Mouse (Mus musculus) heart, postnatal 0 days (tissue): ENCODE measurements at regions not wholly inside any gene's neighbourhood (a gene's known extent, or its start where the extent isn't known, plus 50 kb on each side); places are given as distances from the start of the nearest gene placed in this dataset.

Experiments
- ATAC-seq: fragments of 200-750 bp; cut with Nextera tagmentation; 2 replicates; pipeline ENCODE4 v1.8.0; 2017; ENCODE audit warnings: low read depth, moderate number of reproducible peaks, moderate library complexity; ENCODE audit not compliant: insufficient read depth
- DNase-seq: peaks from one replicate; pipeline ENCODE4 v3.0.0-alpha.2; 2016; ENCODE audit warnings: low spot score
- H3K27ac ChIP-seq: fragments of 300-500 bp; sonication (generic); 2 replicates; pipeline ENCODE4 v1.5.1; 2014; ENCODE audit warnings: low read depth, mild to moderate bottlenecking
- H3K27me3 ChIP-seq: fragments of 300-500 bp; sonication (generic); 2 replicates; pipeline ENCODE4 v1.6.1; 2014; ENCODE audit warnings: low read length, mixed read lengths; ENCODE audit not compliant: control insufficient read depth, insufficient read depth
- H3K36me3 ChIP-seq: fragments of 300-500 bp; sonication (generic); replicated peaks from 2 replicates; pipeline ENCODE4 v1.6.1; 2014; ENCODE audit warnings: low read length, mixed read lengths; ENCODE audit not compliant: control insufficient read depth, insufficient read depth
- H3K4me1 ChIP-seq: fragments of 300-500 bp; sonication (generic); 2 replicates; pipeline ENCODE4 v1.6.1; 2014; ENCODE audit warnings: antibody characterized with exemption; ENCODE audit not compliant: control insufficient read depth, insufficient read depth
- H3K4me2 ChIP-seq: fragments of 300-500 bp; sonication (generic); 2 replicates; pipeline ENCODE4 v1.6.1; 2014; ENCODE audit warnings: low read depth, mild to moderate bottlenecking, low read length, moderate library complexity
- H3K4me3 ChIP-seq: fragments of 300-500 bp; sonication (generic); 2 replicates; pipeline ENCODE4 v1.5.1; 2014; ENCODE audit warnings: low read depth, low read length
- H3K9ac ChIP-seq: fragments of 300-500 bp; sonication (generic); replicated peaks from 2 replicates; pipeline ENCODE4 v1.6.1; 2014; ENCODE audit warnings: low read depth, low read length, mixed read lengths
- H3K9me3 ChIP-seq: fragments of 300-500 bp; sonication (generic); replicated peaks from 2 replicates; pipeline ENCODE4 v1.6.1; 2016; ENCODE audit warnings: low read length; ENCODE audit not compliant: control insufficient read depth
- CTCF ChIP-seq: IDR thresholded peaks from 2 replicates; pipeline ENCODE4 v1.5.1; 2016; ENCODE audit warnings: antibody characterized with exemption, control low read depth, low read depth
- EP300 ChIP-seq: IDR thresholded peaks from 2 replicates; pipeline ENCODE4 v1.6.1; 2016; ENCODE audit warnings: antibody characterized with exemption, low read depth
- WGBS: fragments of 180-500 bp; shearing (Covaris S2); extraction: QIAGEN DNeasy Blood & Tissue Kit; methylation state at CpG from one replicate; pipeline ENCODE4 v1.1.7; 2014; 5-methylcytosine and 5-hydroxymethylcytosine counted together

DNA sequence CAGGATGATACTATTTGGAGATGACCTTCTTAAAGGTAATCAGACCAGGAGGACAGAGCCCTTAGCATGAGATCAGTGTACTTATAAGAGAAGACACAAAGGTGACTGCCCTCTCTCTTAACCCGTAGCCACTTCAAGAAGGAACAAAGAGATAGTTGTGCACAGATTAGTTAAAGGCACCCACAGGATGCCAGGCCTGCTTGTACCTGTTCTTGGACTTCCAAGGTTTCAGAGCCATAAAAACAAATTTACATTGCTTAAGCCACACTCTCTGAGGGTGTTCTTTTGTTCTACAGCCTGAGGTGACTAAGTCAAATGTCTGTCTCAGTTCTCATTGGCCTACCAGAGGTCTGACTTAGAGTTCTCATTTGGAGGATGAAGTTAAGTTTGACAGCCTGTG, 90.1 kb downstream of the Rchy1 start:
- no peak overlapping the region for H3K27ac ChIP-seq
- ATAC-seq = no peak
- no peak overlapping the region for H3K4me2 ChIP-seq
- 68% methylated on average over 1 of the region's 1 CpGs for WGBS
- H3K9me3 ChIP-seq = no peaks in the 10 kb centered on the region
- TF ChIP-seq EP300 (no peak), CTCF (no peak)
- DNase-seq = no peak
- H3K9ac ChIP-seq = no peak overlapping the region
- H3K27me3 ChIP-seq = no peaks in the 10 kb centered on the region
- H3K36me3 ChIP-seq = no peaks in the 10 kb centered on the region
- no peaks in the 10 kb centered on the region for H3K4me1 ChIP-seq
- no peak overlapping the region for H3K4me3 ChIP-seq

- no peaks in the 10 kb centered on the region for H3K27me3 ChIP-seq
- H3K36me3 ChIP-seq = no peaks in the 10 kb centered on the region
- no peak overlapping the region for H3K4me2 ChIP-seq
- no peak overlapping the region for H3K27ac ChIP-seq
- no peak overlapping the region for H3K4me3 ChIP-seq
- TF ChIP-seq EP300 (no peak), CTCF (no peak)
- no peak overlapping the region for H3K9ac ChIP-seq
- WGBS = 86% methylated on average over 6 of the region's 6 CpGs
- H3K4me1 ChIP-seq = no peaks in the 10 kb centered on the region
- H3K9me3 ChIP-seq = no peaks in the 10 kb centered on the region
- DNase-seq (no peak), ATAC-seq (no peak)
Observed at GRCm38 (mm10) chr5:91869791-91870190, 93.1 kb downstream of the Rchy1 start.

GRCm38 (mm10) chr5:91866184-91866583, 96.7 kb downstream of the Rchy1 start:
- WGBS = 56% methylated on average over 3 of the region's 3 CpGs

DNA sequence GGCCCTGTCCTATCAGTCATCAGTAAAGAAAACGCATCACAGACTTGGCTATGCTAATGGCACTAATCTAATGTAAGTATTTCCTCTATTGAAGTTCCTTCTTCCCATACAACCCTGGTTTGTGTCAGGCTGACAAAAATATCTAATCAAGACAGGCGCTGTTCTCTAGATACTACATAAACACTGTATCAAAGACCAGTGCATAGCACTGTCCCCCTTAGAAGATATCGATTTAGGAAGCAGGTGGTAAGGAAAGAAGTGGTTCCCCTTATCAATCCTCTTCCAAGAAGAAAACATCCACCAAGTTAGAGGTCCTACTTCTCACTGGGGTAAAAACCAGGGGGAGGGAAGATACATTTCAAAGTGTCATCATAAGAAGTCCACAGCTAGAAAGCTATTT, 97.5 kb downstream of the Rchy1 start:
- no peak for DNase-seq
- 13% methylated on average over 3 of the region's 3 CpGs for WGBS
- Histone ChIP-seq H3K4me3 (no peak overlapping the region), H3K4me1 (no peaks in the 10 kb centered on the region), H3K9me3 (no peaks in the 10 kb centered on the region), H3K4me2 (no peak overlapping the region), H3K27ac (no peak overlapping the region), H3K27me3 (no peaks in the 10 kb centered on the region), H3K36me3 (no peaks in the 10 kb centered on the region), H3K9ac (no peak overlapping the region)
- ATAC-seq = no peak
- TF ChIP-seq CTCF (no peak), EP300 (no peak)

More at GRCm38 (mm10) chr5:91866184-91866583, 96.7 kb downstream of the Rchy1 start:
- H3K27me3 ChIP-seq = no peaks in the 10 kb centered on the region
- ATAC-seq (no peak), DNase-seq (no peak)
- H3K36me3 ChIP-seq = no peaks in the 10 kb centered on the region
- H3K27ac ChIP-seq = no peak overlapping the region
- H3K9ac ChIP-seq = no peak overlapping the region
- no peaks in the 10 kb centered on the region for H3K4me1 ChIP-seq
- no peaks in the 10 kb centered on the region for H3K9me3 ChIP-seq
- TF ChIP-seq EP300 (no peak), CTCF (no peak)
- H3K4me3 ChIP-seq = no peak overlapping the region
- H3K4me2 ChIP-seq = no peak overlapping the region

- Histone ChIP-seq H3K4me3 (no peak overlapping the region), H3K9ac (no peak overlapping the region), H3K27ac (no peak overlapping the region), H3K4me1 (no peaks in the 10 kb centered on the region), H3K9me3 (no peaks in the 10 kb centered on the region), H3K4me2 (no peak overlapping the region), H3K27me3 (no peaks in the 10 kb centered on the region), H3K36me3 (no peaks in the 10 kb centered on the region)
- TF ChIP-seq EP300 (no peak), CTCF (no peak)
- no peak for ATAC-seq
- WGBS = 84% methylated on average over 3 of the region's 3 CpGs
- no peak for DNase-seq
Observed at GRCm38 (mm10) chr5:91862843-91863242, 100.0 kb downstream of the Rchy1 start.

DNA sequence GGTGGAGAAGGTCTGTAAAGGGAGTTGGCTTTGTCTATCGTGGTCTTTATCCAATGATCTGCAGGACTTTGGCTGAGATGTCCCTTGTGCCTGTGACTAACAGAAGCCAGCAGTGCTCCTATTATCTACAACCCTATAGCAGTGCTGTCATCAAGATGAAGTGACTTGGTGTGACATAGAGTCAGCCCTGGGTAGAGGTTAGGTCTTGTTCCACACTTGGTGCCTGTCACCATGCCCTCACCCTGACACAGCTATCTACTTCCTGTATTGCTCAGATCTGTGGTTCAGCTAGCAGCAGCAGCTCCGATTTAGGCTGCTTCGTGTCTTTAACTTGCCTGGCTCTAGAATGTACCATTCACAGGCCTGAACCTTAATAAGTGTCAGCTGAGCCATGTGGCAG, 100.6 kb downstream of the Rchy1 start:
- no peak overlapping the region for H3K4me3 ChIP-seq
- no peaks in the 10 kb centered on the region for H3K36me3 ChIP-seq
- 49% methylated on average over 3 of the region's 3 CpGs for WGBS
- H3K9me3 ChIP-seq = no peaks in the 10 kb centered on the region
- TF ChIP-seq EP300 = no peak
- ATAC-seq = no peak
- no peaks in the 10 kb centered on the region for H3K4me1 ChIP-seq
- H3K27me3 ChIP-seq = no peaks in the 10 kb centered on the region
- H3K9ac ChIP-seq = no peak overlapping the region
- DNase-seq = no peak
- no peak overlapping the region for H3K27ac ChIP-seq
- no peak overlapping the region for H3K4me2 ChIP-seq
